Mouse (Mus musculus) gastrocnemius, postnatal 4 days (tissue): Measurements from ENCODE around the gene Tmem108. TPM values are rescaled to one million over a fixed set of nuclear protein-coding genes. Genes with fewer than 3 reads are reported as not detected.
A peak's percentile ranks its signal among the peaks of the same experiment; 100 is the strongest.
"Not testable (repeated sequence)": the region's sequence is repeated elsewhere in the genome, so short reads cannot be mapped to it uniquely, and the experiment has no call there.

Source experiments
- DNase-seq, 2 experiments: peaks; one replicate each; pipeline ENCODE4 v3.0.0; 2021 to 2022; ENCODE audit warnings: low spot score in 2 of 2, mixed read lengths in 2 of 2
- total RNA-seq, 2 experiments: library from RNA; stranded (reverse); gene quantifications; 2 replicates each; pipeline ENCODE4 v1.2.3; 2021

Tmem108 gene
- total RNA-seq, 2 experiments from 2014 or later, result 0.71 to 0.96 TPM

- no peak for DNase-seq
Measured at GRCm38 (mm10) chr9:103687130-103687529, 74.5 kb downstream of the Tmem108 start.

- no peak for DNase-seq
Measured at GRCm38 (mm10) chr9:103681741-103682330, 79.8 kb downstream of the Tmem108 start.

- DNase-seq, result no peak
Measured at GRCm38 (mm10) chr9:103679234-103679633, 82.4 kb downstream of the Tmem108 start.

- DNase-seq, result no peak
Measured at GRCm38 (mm10) chr9:103678531-103679060, 83.0 kb downstream of the Tmem108 start.

- no peak for DNase-seq
Measured at GRCm38 (mm10) chr9:103677811-103678210, 83.8 kb downstream of the Tmem108 start.

- DNase-seq, result no peak
Measured at GRCm38 (mm10) chr9:103675721-103676480, 85.7 kb downstream of the Tmem108 start.

GRCm38 (mm10) chr9:103672881-103673280 lies 88.8 kb downstream of the Tmem108 start:
- no peak for DNase-seq

- not testable (repeated sequence) for DNase-seq
Measured at GRCm38 (mm10) chr9:103670592-103671113, 91.0 kb downstream of the Tmem108 start.

- DNase-seq, result no peak
Measured at GRCm38 (mm10) chr9:103668830-103669229, 92.8 kb downstream of the Tmem108 start.

- no peak for DNase-seq
Measured at GRCm38 (mm10) chr9:103665817-103666216, 95.8 kb downstream of the Tmem108 start.

- DNase-seq, result no peak
Measured at GRCm38 (mm10) chr9:103664151-103664550, 97.5 kb downstream of the Tmem108 start.

GRCm38 (mm10) chr9:103661873-103662272 lies 99.8 kb downstream of the Tmem108 start:
- DNase-seq, result no peak

- no peak for DNase-seq
Measured at GRCm38 (mm10) chr9:103657981-103658380, 103.7 kb downstream of the Tmem108 start.

- DNase-seq, result peak in 1 of 2 experiments; percentile 19
Measured at GRCm38 (mm10) chr9:103657183-103657975, 104.3 kb downstream of the Tmem108 start.

GRCm38 (mm10) chr9:103653995-103654587 lies 107.5 kb downstream of the Tmem108 start:
- no peak for DNase-seq

GRCm38 (mm10) chr9:103652127-103652882 lies 109.3 kb downstream of the Tmem108 start:
- no peak for DNase-seq

- DNase-seq, result no peak
Measured at GRCm38 (mm10) chr9:103646605-103647004, 115.0 kb downstream of the Tmem108 start.

GRCm38 (mm10) chr9:103645724-103646123 lies 115.9 kb downstream of the Tmem108 start:
- DNase-seq, result no peak

GRCm38 (mm10) chr9:103642300-103642699 lies 119.3 kb downstream of the Tmem108 start:
- no peak for DNase-seq

GRCm38 (mm10) chr9:103641340-103641739 lies 120.3 kb downstream of the Tmem108 start:
- no peak for DNase-seq
